Mouse (Mus musculus) brain, embryonic 14.5 days (tissue): Measurements from ENCODE around the gene Smco3. TPM values are rescaled to one million over a fixed set of nuclear protein-coding genes. Genes with fewer than 3 reads are reported as not detected.

Experiments
- DNase-seq: peaks from one replicate; pipeline ENCODE4 v3.0.0-alpha.2; 2011; ENCODE audit warnings: low read depth
- CTCF ChIP-seq: fragments of 200-500 bp; IDR thresholded peaks from 2 replicates; pipeline ENCODE4 v1.5.1; 2012; ENCODE audit warnings: inconsistent platforms, mild to moderate bottlenecking, moderate library complexity, borderline replicate concordance; ENCODE audit not compliant: insufficient read depth, insufficient read length; ENCODE audit errors: extremely low read depth
- POLR2A ChIP-seq: fragments of 200-500 bp; IDR thresholded peaks from 2 replicates; pipeline ENCODE4 v1.6.1; 2012; ENCODE audit warnings: mild to moderate bottlenecking, inconsistent platforms, borderline replicate concordance; ENCODE audit not compliant: poor library complexity, insufficient read depth, insufficient read length, severe bottlenecking; ENCODE audit errors: extremely low read depth
- polyA plus RNA-seq: library from polyadenylated mRNA; depleted of rRNA; stranded (reverse); fragments of >200 nt; gene quantifications from 2 replicates; pipeline ENCODE4 v1.2.3, GENCODE M21; 2012; rRNA removed

Gene Smco3
- polyA plus RNA-seq, 1 experiment, result 0.63 TPM

DNA sequence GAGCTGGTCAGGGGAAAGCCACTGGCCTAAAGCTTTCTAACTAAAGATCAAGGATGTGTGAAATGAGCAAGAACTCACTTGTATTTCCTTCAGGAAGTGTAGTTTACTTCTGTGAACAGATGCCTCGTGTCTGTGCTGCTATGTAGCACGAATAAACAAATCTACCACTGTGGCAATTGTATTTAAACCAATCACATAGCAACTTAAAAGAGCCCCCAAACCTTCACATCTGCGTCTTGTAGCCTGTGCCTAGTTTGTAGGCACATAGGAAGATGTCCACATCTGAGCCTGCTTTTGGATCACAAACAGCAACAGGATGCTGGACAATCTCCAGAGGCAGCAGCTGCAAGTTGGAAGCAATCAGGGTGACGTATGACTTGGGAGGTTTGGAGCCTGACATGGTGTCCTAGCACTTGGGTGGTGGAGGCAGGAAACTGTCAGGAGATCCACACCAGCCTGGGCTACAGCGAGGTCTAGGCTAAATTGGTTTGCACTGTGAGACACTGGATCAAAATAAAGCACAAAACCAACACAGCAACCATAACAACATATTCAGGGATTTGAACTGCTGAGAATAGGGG lies 45.8 kb downstream of the Smco3 start:
- DNase-seq, result no peak
- TF ChIP-seq CTCF (no peak), POLR2A (no peak)

DNA sequence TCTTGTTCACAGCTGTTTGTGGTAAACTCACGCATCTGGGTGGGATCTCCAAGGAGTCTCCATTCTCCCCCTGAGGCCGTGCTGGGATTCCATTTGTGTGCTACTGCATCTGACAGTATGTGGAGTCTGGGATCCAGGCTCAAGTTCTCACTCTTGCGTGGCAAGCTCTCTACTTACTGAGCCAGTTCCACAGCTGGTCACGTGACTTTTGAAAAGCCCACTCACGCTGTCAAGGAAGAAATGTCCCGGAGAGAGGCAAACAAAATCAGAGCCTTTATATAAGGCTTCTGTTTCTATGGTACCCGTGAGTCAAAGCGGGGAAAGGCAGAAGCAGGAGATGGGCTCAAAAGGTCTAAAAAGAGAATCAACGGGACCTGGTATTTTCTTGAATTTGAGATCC lies 52.5 kb downstream of the Smco3 start:
- no peak for DNase-seq
- no peak for TF ChIP-seq CTCF
- TF ChIP-seq POLR2A, result no peak

DNA sequence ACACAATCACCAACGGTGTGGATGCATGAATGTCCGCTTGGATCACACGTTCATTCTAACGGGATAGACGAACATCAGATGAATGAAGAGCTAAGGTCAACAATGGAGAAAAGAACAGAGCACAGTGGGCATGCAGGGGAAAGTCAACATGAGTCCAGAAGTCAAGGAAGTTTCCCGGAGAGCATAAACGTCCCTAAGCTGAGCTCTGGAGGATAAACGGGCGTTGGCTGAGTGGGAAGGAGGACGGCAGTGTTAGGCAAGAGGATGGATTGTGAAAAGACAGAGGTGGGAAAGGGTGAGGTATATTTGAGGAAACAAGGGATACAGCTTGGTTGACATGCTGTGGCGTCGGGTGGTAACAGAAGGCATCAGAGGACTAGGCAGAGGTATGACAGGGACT lies 53.1 kb downstream of the Smco3 start:
- no peak for DNase-seq
- TF ChIP-seq POLR2A (no peak), CTCF (no peak)

DNA sequence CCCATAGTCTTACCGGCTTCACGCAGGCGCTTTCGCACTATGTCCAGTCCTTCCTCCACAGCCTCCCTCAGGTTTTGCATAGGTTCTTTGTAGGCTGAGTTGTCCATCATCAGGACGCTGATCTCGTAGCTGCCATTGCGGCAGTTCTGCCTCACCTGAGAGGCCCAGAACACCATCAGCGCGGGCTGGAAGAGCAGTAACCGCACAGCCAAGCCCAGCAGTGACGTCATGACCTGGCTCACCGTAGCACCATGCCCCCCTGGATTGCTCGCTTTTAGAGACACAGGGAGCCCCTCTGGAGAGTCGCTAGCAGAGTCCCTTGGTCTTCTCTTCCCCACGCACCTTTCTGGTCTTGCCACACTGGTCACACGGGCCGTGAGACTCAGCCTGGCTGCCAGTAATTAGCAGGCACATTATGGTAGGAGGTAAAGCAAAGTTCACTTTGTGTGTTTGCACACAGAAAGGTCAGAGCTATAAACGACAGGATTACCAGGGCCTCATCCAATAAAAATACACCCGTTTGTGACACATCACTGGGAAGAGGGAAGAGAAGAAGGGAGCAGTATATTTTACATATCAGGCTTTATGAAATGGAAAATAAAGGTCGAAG lies 53.8 kb downstream of the Smco3 start, which contains the start of gene Gucy2c:
Gene Gucy2c (minus strand): TSS at position 389 of the 610 bp plus-strand sequence.
- DNase-seq, result no peak
- no peak for TF ChIP-seq CTCF
- TF ChIP-seq POLR2A, result no peak

Other genes starting within 250 kb of the Smco3 start
- 0.72 and 1.2 TPM in 2 replicates for gene Plbd1, start 173.5 kb downstream of the Smco3 start, polyA plus RNA-seq
- gene Gucy2c, start 53.7 kb downstream of the Smco3 start, polyA plus RNA-seq, result 0.26 and 0.34 TPM in 2 replicates
- gene Hist4h4, start 31.0 kb downstream of the Smco3 start, polyA plus RNA-seq, result 1.5 and 1.7 TPM in 2 replicates
- gene H2afj, start 27.2 kb downstream of the Smco3 start, polyA plus RNA-seq, result 76.9 and 114 TPM in 2 replicates
- gene BC049715, start 7.8 kb downstream of the Smco3 start, polyA plus RNA-seq, result 0.49 and 0.51 TPM in 2 replicates
- 64.3 and 81.9 TPM in 2 replicates for gene Wbp11, start 7.2 kb downstream of the Smco3 start, polyA plus RNA-seq
- gene Art4, start 22.3 kb upstream of the Smco3 start, polyA plus RNA-seq, result 0.18 and 0.41 TPM in 2 replicates
- gene Mgp, start 40.4 kb upstream of the Smco3 start, polyA plus RNA-seq, result 8.8 and 11.5 TPM in 2 replicates
- 0.08 and 0.21 TPM in 2 replicates for gene Erp27, start 86.7 kb upstream of the Smco3 start, polyA plus RNA-seq
- 0.14 TPM in 1 of 2 replicates, not detected in the other for gene Pde6h, start 88.4 kb upstream of the Smco3 start, polyA plus RNA-seq
- gene Arhgdib, start 106.4 kb upstream of the Smco3 start, polyA plus RNA-seq, result 17.3 and 23.0 TPM in 2 replicates